8 mouse cellular contexts compared by ENCODE assay signal in the genomic region with DNA sequence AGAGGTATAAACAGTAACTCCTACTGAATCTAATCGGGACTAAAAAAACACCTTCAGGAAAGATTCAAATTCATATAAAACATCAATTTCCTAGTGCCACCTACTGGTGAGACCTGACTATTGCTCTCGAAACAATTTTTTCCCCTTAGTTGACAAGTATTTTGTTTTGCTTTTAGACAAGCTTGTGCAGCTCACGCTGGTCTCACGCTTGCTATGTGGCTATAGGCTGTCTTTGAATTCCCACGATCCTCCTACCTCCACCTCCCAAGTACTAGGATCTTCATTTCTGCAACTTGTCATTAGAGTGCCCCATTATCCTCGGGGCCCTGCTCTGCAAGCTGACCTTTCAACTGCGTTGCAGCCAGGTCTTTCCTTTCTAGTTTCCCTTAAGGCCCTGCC. TPM values are rescaled to one million over a fixed set of nuclear protein-coding genes. Genes with fewer than 3 reads are reported as not detected.
DNase-seq lines count a peak whose midpoint lies in the region; ATAC-seq and TF ChIP-seq lines count a peak whose summit lies in the region.

No protein-coding gene starts in this region.

- H3K4me2 ChIP-seq in liver, embryonic 13.5 days = peak overlapping the region; percentile 91
- peak overlapping the region; percentile 62 for H3K4me2 ChIP-seq in neural tube, embryonic 14.5 days (ENCODE audit: low read depth, low read length)

- TF ChIP-seq CTCF in lung, adult 2 months (IDR thresholded peaks at IDR 0.05; ENCODE audit: insufficient read depth, low read length) = peak; percentile 26; the same call in 1 of the 2 replicates

- H3K27ac ChIP-seq in liver, embryonic 13.5 days = peak overlapping the region; percentile 76
- H3K27ac ChIP-seq in neural tube, embryonic 14.5 days (ENCODE audit: low read depth, low read length) = peak overlapping the region; percentile 93

- peak; percentile 63; the same call in 1 of the 2 replicates for TF ChIP-seq POLR2A in lung, adult 2 months (IDR thresholded peaks at IDR 0.05; ENCODE audit: borderline replicate concordance, extremely low read depth, low read depth, low read length)

- no peaks in the 10 kb centered on the region for H3K27me3 ChIP-seq in liver, embryonic 13.5 days
- no peaks in the 10 kb centered on the region for H3K27me3 ChIP-seq in neural tube, embryonic 14.5 days (ENCODE audit: control insufficient read depth, insufficient read depth, low read length)

- H3K4me1 ChIP-seq in lung, adult 2 months (ENCODE audit: control insufficient read depth, insufficient read depth, low read length) = peaks cover 5% of the 10 kb centered on the region; the same call in 1 of the 2 replicates
- H3K4me1 ChIP-seq in liver, embryonic 13.5 days (replicated peaks) = peaks cover 29% of the 10 kb centered on the region
- no peaks in the 10 kb centered on the region for H3K4me1 ChIP-seq in neural tube, embryonic 14.5 days (ENCODE audit: control insufficient read depth, insufficient read depth, low read length)

- under 1% methylated on average over 7 of the region's 7 CpGs for WGBS in lung, adult 2 months
- under 1% methylated on average over 7 of the region's 7 CpGs for WGBS in liver, embryonic 13.5 days (ENCODE audit: insufficient replicate concordance)
- WGBS in neural tube, embryonic 14.5 days = 0% methylated on average over 7 of the region's 7 CpGs

- H3K36me3 ChIP-seq in liver, embryonic 13.5 days = no peaks in the 10 kb centered on the region
- no peaks in the 10 kb centered on the region for H3K36me3 ChIP-seq in neural tube, embryonic 14.5 days (ENCODE audit: control insufficient read depth, insufficient read depth, low read length)

- no peak for DNase-seq in lung, adult 2 months
- DNase-seq in lung, adult 18-20 months = no peak
- peak; percentile 91 for DNase-seq in fibroblast of lung, adult 2 months (ENCODE audit: low read depth)
- DNase-seq in induced T-regulatory cell, adult 2 months (ENCODE audit: low read depth) = peak; percentile 91
- DNase-seq in liver, embryonic 13.5 days = no peak
- no peak for DNase-seq in urinary bladder, adult 18-20 months (ENCODE audit: low spot score in 2 of 2)

- H3K4me3 ChIP-seq in lung, adult 2 months (replicated peaks; ENCODE audit: extremely low read depth, low read depth, low read length) = peak overlapping the region; percentile 62
- peak overlapping the region; percentile 82 for H3K4me3 ChIP-seq in liver, embryonic 13.5 days (replicated peaks)
- H3K4me3 ChIP-seq in neural tube, embryonic 14.5 days (ENCODE audit: low read depth, low read length) = peak overlapping the region; percentile 87

- peak; percentile 46 for ATAC-seq in activated CD4-positive, CD25-positive, alpha-beta regulatory T cell, adult 4 months
- ATAC-seq in liver, embryonic 13.5 days (ENCODE audit: low read depth) = peak; percentile 9
- no peak; the same call in 1 of the 2 replicates for ATAC-seq in neural tube, embryonic 14.5 days (ENCODE audit: low read depth)

- no peaks in the 10 kb centered on the region for H3K9me3 ChIP-seq in liver, embryonic 13.5 days (replicated peaks)
- H3K9me3 ChIP-seq in neural tube, embryonic 14.5 days (ENCODE audit: control insufficient read depth, low read length) = no peaks in the 10 kb centered on the region

- peak overlapping the region; percentile 66 for H3K9ac ChIP-seq in liver, embryonic 13.5 days
- H3K9ac ChIP-seq in neural tube, embryonic 14.5 days (replicated peaks; ENCODE audit: low read depth, low read length) = 0 out of 2 replicates have a peak overlapping the region, but pooled peaks have one; percentile 32

RNA-seq across cellular contexts. Expression of a gene that starts 0.5 kb away (rescaled TPM):
- polyA plus RNA-seq in lung, adult 2 months (2012; rRNA removed) = 11.1 and 18.5 TPM in 2 replicates
- 10 to 100 TPM; 13.9 to 14.1 TPM for polyA plus RNA-seq in activated CD4-positive, CD25-positive, alpha-beta regulatory T cell, adult 4 months (2017; shearing (Covaris generic))
- 8.4 and 10.0 TPM in 2 replicates for polyA plus RNA-seq in liver, embryonic 13.5 days (2015; fragmentation: Nextera tagmentation; extraction: Ambion mirVana)
- 37.1 and 41.0 TPM in 2 replicates for polyA plus RNA-seq in neural tube, embryonic 14.5 days (2014; fragmentation: Nextera tagmentation; extraction: Ambion mirVana)

RNA-seq across cellular contexts. Expression of a gene that starts 45.4 kb away (rescaled TPM):
- 0.38 and 1.1 TPM in 2 replicates for polyA plus RNA-seq in lung, adult 2 months (2012; rRNA removed)
- not detected for polyA plus RNA-seq in activated CD4-positive, CD25-positive, alpha-beta regulatory T cell, adult 4 months (2017; shearing (Covaris generic))
- 0.45 and 0.54 TPM in 2 replicates for polyA plus RNA-seq in liver, embryonic 13.5 days (2015; fragmentation: Nextera tagmentation; extraction: Ambion mirVana)
- 2.8 and 3.0 TPM in 2 replicates for polyA plus RNA-seq in neural tube, embryonic 14.5 days (2014; fragmentation: Nextera tagmentation; extraction: Ambion mirVana)

Comparison
In these comparisons a context has a peak if more than half of its experiments do, and no peak if none do; other contexts are left out.
1. DNase-seq: peak in fibroblast of lung, adult 2 months (single experiment) and induced T-regulatory cell, adult 2 months (single experiment); none in lung, adult 2 months (single experiment), lung, adult 18-20 months (0 of 2), liver, embryonic 13.5 days (single experiment) and urinary bladder, adult 18-20 months (0 of 2).
2. Peak in every context shown above with its lines, with median percentiles within 50 percentile points of each other: H3K4me3 ChIP-seq.